Mouse (Mus musculus) cortical plate, adult 2 months (tissue): ENCODE data around the gene Ugcg.

Experiments used
- CTCF ChIP-seq: fragments of 200-500 bp; IDR thresholded peaks from 2 replicates; pipeline ENCODE4 v1.5.1; 2011; ENCODE audit warnings: mild to moderate bottlenecking, control low read depth, low read length; ENCODE audit not compliant: insufficient read depth; ENCODE audit errors: extremely low read depth
- POLR2A ChIP-seq: fragments of 200-500 bp; IDR thresholded peaks from 2 replicates; pipeline ENCODE4 v1.6.1; 2011; ENCODE audit warnings: mild to moderate bottlenecking, low read length, control low read depth; ENCODE audit not compliant: insufficient read depth; ENCODE audit errors: extremely low read depth

- TF ChIP-seq POLR2A (no peak), CTCF (no peak)
Measured at GRCm38 (mm10) chr4:59177566-59177965, 11.5 kb upstream of the Ugcg start.
